Mouse (Mus musculus) CH12.LX (cell line): ENCODE data around the gene Epb41l2. TPM values are rescaled to one million over a fixed set of nuclear protein-coding genes. Genes with fewer than 3 reads are reported as not detected.

Source experiments
- DNase-seq: peaks from one replicate; pipeline ENCODE4 v3.0.0-alpha.2; 2013; ENCODE audit errors: extremely low read depth
- H3K27ac ChIP-seq: 2 replicates; pipeline ENCODE4 v1.5.1; 2012; ENCODE audit warnings: low read depth, mild to moderate bottlenecking, control low read depth, moderate library complexity; ENCODE audit not compliant: insufficient read depth
- H3K27me3 ChIP-seq: replicated peaks from 2 replicates; pipeline ENCODE3; 2012; ENCODE audit warnings: inconsistent platforms
- H3K36me3 ChIP-seq, 2 experiments: replicated peaks in 1 of 2; 2 replicates each; pipeline versions ENCODE3 to v1.6.1; 2012; ENCODE audit warnings: inconsistent platforms in 1 of 2, low read length in 1 of 2, mild to moderate bottlenecking in 1 of 2, mixed read lengths in 1 of 2, moderate library complexity in 1 of 2; ENCODE audit not compliant: control insufficient read depth in 1 of 2, insufficient read depth in 1 of 2
- H3K4me1 ChIP-seq, 2 experiments: 2 replicates each; pipeline ENCODE4 v1.6.1; 2012; ENCODE audit warnings: inconsistent platforms in 1 of 2, moderate library complexity in 1 of 2; ENCODE audit not compliant: insufficient read depth in 2 of 2, control insufficient read depth in 1 of 2
- H3K4me2 ChIP-seq: 2 replicates; pipeline ENCODE4 v1.6.1; 2012; ENCODE audit warnings: low read depth, mild to moderate bottlenecking, control low read depth; ENCODE audit not compliant: poor library complexity, insufficient read depth, severe bottlenecking
- H3K4me3 ChIP-seq, 3 experiments: fragments of 150-350 bp in 1 of 3; sonication (generic) in 1 of 3; replicated peaks in 1 of 3; 2 replicates each; pipeline versions ENCODE3 to v1.5.1; 2011 to 2012; ENCODE audit warnings: low read depth in 2 of 3, low read length in 2 of 3, mild to moderate bottlenecking in 2 of 3, moderate library complexity in 2 of 3, control low read depth in 1 of 3, improper control_type of control experiment in 1 of 3, inconsistent platforms in 1 of 3, mixed read lengths in 1 of 3; ENCODE audit not compliant: poor library complexity in 1 of 3
- H3K79me2 ChIP-seq: replicated peaks from 2 replicates; pipeline ENCODE4 v1.6.1; 2012; ENCODE audit warnings: mild to moderate bottlenecking, moderate library complexity; ENCODE audit not compliant: control insufficient read depth, poor library complexity, insufficient read depth, severe bottlenecking; ENCODE audit errors: extremely low read depth
- H3K9ac ChIP-seq: 2 replicates; pipeline ENCODE4 v1.6.1; 2012; ENCODE audit warnings: low read depth, mild to moderate bottlenecking, control low read depth, moderate library complexity; ENCODE audit not compliant: insufficient read depth
- H3K9me3 ChIP-seq: replicated peaks from 2 replicates; pipeline ENCODE3; 2012; ENCODE audit warnings: low read length, inconsistent platforms, mixed read lengths
- BHLHE40 ChIP-seq: IDR thresholded peaks from 2 replicates; pipeline ENCODE4 v1.6.1; 2011; ENCODE audit warnings: mild to moderate bottlenecking, low read depth, low read length, improper control_type of control experiment
- CHD1 ChIP-seq: IDR thresholded peaks from 2 replicates; pipeline ENCODE4 v1.6.1; 2012; ENCODE audit warnings: low read depth, low read length, improper control_type of control experiment, inconsistent platforms
- CTCF ChIP-seq, 2 experiments: IDR thresholded peaks in 1 of 2; conservative IDR thresholded peaks in 1 of 2; 2 replicates each; pipeline ENCODE4 v1.5.1; 2011 to 2012; ENCODE audit warnings: low read depth in 2 of 2, low read length in 2 of 2, improper control_type of control experiment in 1 of 2, inconsistent platforms in 1 of 2, mild to moderate bottlenecking in 1 of 2, moderate library complexity in 1 of 2
- E2F4 ChIP-seq: IDR thresholded peaks from 2 replicates; pipeline ENCODE4 v1.6.1; 2011; ENCODE audit warnings: low read depth, low read length, improper control_type of control experiment; ENCODE audit not compliant: insufficient replicate concordance
- HCFC1 ChIP-seq: IDR thresholded peaks from 2 replicates; pipeline ENCODE4 v1.6.1; 2012; ENCODE audit warnings: low read depth, mild to moderate bottlenecking, inconsistent platforms, low read length, improper control_type of control experiment
- MAFK ChIP-seq: IDR thresholded peaks from 2 replicates; pipeline ENCODE4 v1.6.1; 2011; ENCODE audit warnings: low read length, improper control_type of control experiment; ENCODE audit not compliant: insufficient replicate concordance
- MAX ChIP-seq: IDR thresholded peaks from 2 replicates; pipeline ENCODE4 v1.6.1; 2011; ENCODE audit warnings: low read length, improper control_type of control experiment
- NELFE ChIP-seq: IDR thresholded peaks from 2 replicates; pipeline ENCODE4 v1.6.1; 2011; ENCODE audit warnings: low read depth, low read length, improper control_type of control experiment
- PAX5 ChIP-seq: IDR thresholded peaks from 2 replicates; pipeline ENCODE4 v1.6.1; 2012; ENCODE audit warnings: low read length, inconsistent platforms, mixed read lengths
- POLR2A ChIP-seq: IDR thresholded peaks from 2 replicates; pipeline ENCODE4 v1.6.1; 2011; ENCODE audit warnings: low read depth, mild to moderate bottlenecking, improper control_type of control experiment, low read length
- POLR2AphosphoS2 ChIP-seq: IDR thresholded peaks from 2 replicates; pipeline ENCODE4 v1.6.1; 2011; ENCODE audit warnings: low read depth, low read length, improper control_type of control experiment
- SIN3A ChIP-seq: IDR thresholded peaks from 2 replicates; pipeline ENCODE4 v1.6.1; 2012; ENCODE audit warnings: low read length, improper control_type of control experiment, inconsistent platforms
- TCF12 ChIP-seq: IDR thresholded peaks from 2 replicates; pipeline ENCODE4 v1.6.1; 2014; ENCODE audit warnings: low read depth, mild to moderate bottlenecking, inconsistent platforms, low read length, improper control_type of control experiment
- UBTF ChIP-seq: IDR thresholded peaks from 2 replicates; pipeline ENCODE4 v1.6.1; 2012; ENCODE audit warnings: low read depth, mild to moderate bottlenecking, inconsistent platforms, low read length, improper control_type of control experiment, moderate library complexity
- USF2 ChIP-seq: conservative IDR thresholded peaks from 2 replicates; pipeline ENCODE4 v1.6.1; 2011; ENCODE audit warnings: low read depth, low read length, improper control_type of control experiment
- ZKSCAN1 ChIP-seq: IDR thresholded peaks from 2 replicates; pipeline ENCODE4 v1.6.1; 2012; ENCODE audit warnings: low read depth, inconsistent platforms, low read length, improper control_type of control experiment, borderline replicate concordance
- ZMIZ1 ChIP-seq: IDR thresholded peaks from 2 replicates; pipeline ENCODE4 v1.6.1; 2012; ENCODE audit warnings: low read depth, mild to moderate bottlenecking, inconsistent platforms, low read length, improper control_type of control experiment
- ZNF384 ChIP-seq: IDR thresholded peaks from 2 replicates; pipeline ENCODE4 v1.6.1; 2012; ENCODE audit warnings: low read depth, low read length, improper control_type of control experiment, inconsistent platforms
- dilution Hi-C: fragments of 300-500 bp; cut with MboI; formaldehyde crosslinking; loops from 2 replicates; pipeline ENCODE4 v1.14.3; 2020; ENCODE audit warnings: low sequenced_read_pairs; ENCODE audit not compliant: extremely low pct_unique_long_range_greater_than_20kb, extremely low pct_ligation_motif_present
- in situ Hi-C: fragments of 300-500 bp; cut with MboI; formaldehyde crosslinking; loops from 3 replicates; pipeline ENCODE4 v1.14.3; 2019; ENCODE audit warnings: low sequenced_read_pairs, low pct_ligation_motif_present, low pct_unique_long_range_greater_than_20kb, mixed read lengths
- polyA plus RNA-seq: library from polyadenylated mRNA; unstranded; fragments of >175 nt; gene quantifications from 2 replicates; pipeline ENCODE4 v1.2.1, GENCODE M21; 2012; ENCODE audit warnings: low read depth; ENCODE audit not compliant: insufficient read length
- total RNA-seq, 2 experiments: library from RNA; depleted of rRNA; stranded (reverse); fragments of 300-350 nt in 1 of 2; fragments of >200 nt in 1 of 2; gene quantifications; 2 replicates each; pipeline ENCODE4 v1.2.3; 2012 to 2014

Gene Epb41l2
- total and polyA plus RNA-seq, 3 experiments = 24.3 to 71.2 (median 28.4) TPM

DNA sequence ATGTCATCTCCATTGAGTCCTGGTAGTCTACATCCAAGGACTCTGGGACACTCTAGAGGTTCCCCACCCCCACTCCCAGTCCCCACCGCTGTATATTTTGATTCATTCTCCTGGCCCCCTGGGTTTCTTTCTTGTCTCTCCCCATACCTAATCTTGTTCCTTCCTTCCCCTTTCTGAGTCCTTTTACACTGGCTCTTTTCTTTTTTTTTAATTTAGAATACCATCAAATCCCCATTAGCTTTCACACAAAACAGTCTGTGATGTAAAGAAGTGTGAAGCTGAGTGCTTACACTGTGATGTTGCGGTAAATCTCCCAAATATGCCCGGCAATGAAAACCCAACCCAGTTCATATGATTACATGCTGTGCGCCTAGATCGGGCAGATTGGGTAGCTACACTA lies 23.6 kb downstream of the Epb41l2 start:
- Histone ChIP-seq H3K9ac (no peak overlapping the region), H3K27me3 (no peaks in the 10 kb centered on the region), H3K79me2 (no peaks in the 10 kb centered on the region), H3K27ac (no peak overlapping the region)
- no peak for DNase-seq
- no peak for TF ChIP-seq UBTF
- TF ChIP-seq USF2 = no peak
- no peak for TF ChIP-seq E2F4
- no peak for TF ChIP-seq NELFE
- no peak for TF ChIP-seq ZNF384
- TF ChIP-seq ZMIZ1 = no peak
- no peak for TF ChIP-seq CTCF (conservative IDR thresholded peaks at IDR 0.05 in 1 of 2, IDR thresholded peaks at IDR 0.05 in 1 of 2; ENCODE audit: low read depth in 2 of 2, low read length in 2 of 2)
- TF ChIP-seq BHLHE40 = no peak
- no peak for TF ChIP-seq CHD1
- TF ChIP-seq TCF12 = no peak
- no peak for TF ChIP-seq HCFC1
- no peak for TF ChIP-seq PAX5
- TF ChIP-seq POLR2AphosphoS2 = no peak
- TF ChIP-seq ZKSCAN1 = no peak
- TF ChIP-seq MAFK = no peak
- TF ChIP-seq, all 38 proteins: peak for 0
- in situ Hi-C loops (no loop called here), dilution Hi-C loops (no loop called here)
- Histone ChIP-seq H3K4me2 (no peak overlapping the region), H3K4me3 (no peak overlapping the region), H3K4me1 (peaks cover 0 to 28% of the 10 kb centered on the region in 2 experiments; a peak in 1 of 4 replicates), H3K36me3 (peaks cover 0 to 42% of the 10 kb centered on the region in 2 experiments), H3K9me3 (no peaks in the 10 kb centered on the region)

DNA sequence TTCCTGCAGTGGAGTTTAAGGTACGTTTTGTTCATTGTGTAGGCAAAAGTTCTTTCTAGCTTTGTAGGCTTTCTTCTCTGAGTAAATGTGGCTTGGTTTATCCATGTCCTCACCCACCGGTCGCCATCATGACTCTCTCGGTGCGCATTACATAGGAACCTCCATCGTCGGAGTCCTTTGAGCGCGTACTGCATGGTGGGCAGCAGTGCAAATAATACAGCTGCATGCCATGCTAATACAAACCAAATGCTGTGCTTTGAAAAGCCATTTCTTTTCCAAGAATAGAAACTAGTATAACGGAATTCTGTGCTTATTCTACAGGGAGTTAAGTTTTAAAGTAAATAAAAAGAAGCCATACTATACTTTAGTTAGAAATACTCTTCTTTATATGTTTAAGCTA lies 24.8 kb downstream of the Epb41l2 start:
- Histone ChIP-seq H3K9me3 (no peaks in the 10 kb centered on the region), H3K36me3 (peaks cover 0 to 31% of the 10 kb centered on the region in 2 experiments), H3K4me1 (peaks cover 0 to 40% of the 10 kb centered on the region in 2 experiments; a peak in 3 of 4 replicates), H3K4me2 (no peak overlapping the region), H3K27me3 (no peaks in the 10 kb centered on the region), H3K9ac (no peak overlapping the region), H3K4me3 (no peak overlapping the region), H3K27ac (no peak overlapping the region), H3K79me2 (no peaks in the 10 kb centered on the region)
- DNase-seq = no peak
- dilution Hi-C loops = no loop called here
- no peak for TF ChIP-seq HCFC1
- TF ChIP-seq MAFK = no peak
- TF ChIP-seq POLR2A = no peak
- no peak for TF ChIP-seq SIN3A
- TF ChIP-seq BHLHE40 = no peak
- TF ChIP-seq MAX = no peak
- no peak for TF ChIP-seq POLR2AphosphoS2
- no peak for TF ChIP-seq CHD1
- in situ Hi-C loops = no loop called here
